Mouse (Mus musculus) hindbrain, embryonic 15.5 days (tissue): ENCODE data around the gene Ppfia4. TPM values are rescaled to one million over a fixed set of nuclear protein-coding genes. Genes with fewer than 3 reads are reported as not detected.

ENCODE experiments used
- ATAC-seq: fragments of 200-750 bp; cut with Nextera tagmentation; 2 replicates; pipeline ENCODE4 v1.8.0; 2017; ENCODE audit warnings: low read depth, moderate number of reproducible peaks, moderate TSS enrichment; ENCODE audit not compliant: low FRiP score
- H3K27ac ChIP-seq: fragments of 300-500 bp; sonication (generic); replicated peaks from 2 replicates; pipeline ENCODE4 v1.5.1; 2015; ENCODE audit warnings: mild to moderate bottlenecking, inconsistent platforms
- H3K27me3 ChIP-seq: fragments of 300-500 bp; sonication (generic); 2 replicates; pipeline ENCODE4 v1.6.1; 2015; ENCODE audit warnings: control low read depth, inconsistent platforms
- H3K36me3 ChIP-seq: fragments of 300-500 bp; sonication (generic); 2 replicates; pipeline ENCODE4 v1.6.1; 2015; ENCODE audit warnings: control low read depth, inconsistent platforms
- H3K4me1 ChIP-seq: fragments of 300-500 bp; sonication (generic); replicated peaks from 2 replicates; pipeline ENCODE4 v1.6.1; 2015; ENCODE audit warnings: control low read depth, inconsistent platforms
- H3K4me2 ChIP-seq: fragments of 300-500 bp; sonication (generic); 2 replicates; pipeline ENCODE4 v1.6.1; 2015; ENCODE audit warnings: moderate library complexity, mild to moderate bottlenecking, inconsistent platforms
- H3K4me3 ChIP-seq: fragments of 300-500 bp; sonication (generic); 2 replicates; pipeline ENCODE4 v1.5.1; 2015; ENCODE audit warnings: mild to moderate bottlenecking, inconsistent platforms
- H3K9ac ChIP-seq: fragments of 300-500 bp; sonication (generic); 2 replicates; pipeline ENCODE4 v1.6.1; 2015; ENCODE audit warnings: inconsistent platforms
- H3K9me3 ChIP-seq: fragments of 300-500 bp; sonication (generic); 2 replicates; pipeline ENCODE4 v1.6.1; 2016; ENCODE audit warnings: control low read depth, inconsistent platforms
- WGBS: fragments of 180-500 bp; shearing (Covaris S2); methylation state at CpG from one replicate; pipeline ENCODE4 v1.1.7; 2015; 5-methylcytosine and 5-hydroxymethylcytosine counted together
- polyA plus RNA-seq: library from polyadenylated mRNA; unstranded; fragments of >200 nt; fragmentation: Nextera tagmentation; extraction: Ambion mirVana; gene quantifications from 2 replicates; pipeline ENCODE4 v1.2.1, GENCODE M21; 2015

The Ppfia4 gene
- polyA plus RNA-seq, result 26.7 and 28.7 TPM in 2 replicates

DNA sequence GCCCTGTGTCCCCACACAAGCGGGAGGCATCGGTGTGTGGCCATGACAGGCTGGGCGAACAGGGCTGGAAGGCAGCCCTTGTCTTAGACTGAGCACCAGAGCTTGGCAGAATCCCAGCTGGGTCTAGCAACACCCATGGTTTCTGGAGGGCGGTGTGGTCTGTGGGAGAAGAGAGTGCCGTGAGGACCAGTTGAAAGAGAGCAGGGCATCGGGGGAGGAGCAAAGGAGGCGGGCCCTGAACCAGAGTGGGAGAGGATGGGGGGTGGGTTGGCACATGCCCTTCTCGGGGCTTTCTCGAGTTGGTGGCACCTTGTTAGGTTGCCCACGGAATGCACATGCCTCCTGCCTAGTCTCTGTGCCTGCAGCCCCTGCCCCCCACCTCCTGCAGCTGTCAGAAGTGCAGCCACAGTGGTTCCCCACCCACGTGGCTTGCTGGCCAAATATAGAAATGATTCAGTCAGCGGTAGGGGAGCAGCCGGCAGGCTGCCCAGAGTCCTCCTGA lies at the start of gene Ppfia4:
Ppfia4 (minus strand) TSS at position 159 of the 502 bp plus-strand sequence.
- Histone ChIP-seq H3K9ac (no peak within 1 kb of the TSS), H3K27me3 (no peaks in the 10 kb centered on the region), H3K4me2 (peak within 1 kb of the TSS; percentile 9; the same call in 1 of the 2 replicates), H3K4me3 (no peak within 1 kb of the TSS), H3K36me3 (no peaks in the 10 kb centered on the region), H3K4me1 (peaks cover 11% of the 10 kb centered on the region), H3K9me3 (no peaks in the 10 kb centered on the region), H3K27ac (no peak within 1 kb of the TSS)
- peak; percentile 60 for ATAC-seq
- 45% methylated on average over 13 of the region's 13 CpGs for WGBS

DNA sequence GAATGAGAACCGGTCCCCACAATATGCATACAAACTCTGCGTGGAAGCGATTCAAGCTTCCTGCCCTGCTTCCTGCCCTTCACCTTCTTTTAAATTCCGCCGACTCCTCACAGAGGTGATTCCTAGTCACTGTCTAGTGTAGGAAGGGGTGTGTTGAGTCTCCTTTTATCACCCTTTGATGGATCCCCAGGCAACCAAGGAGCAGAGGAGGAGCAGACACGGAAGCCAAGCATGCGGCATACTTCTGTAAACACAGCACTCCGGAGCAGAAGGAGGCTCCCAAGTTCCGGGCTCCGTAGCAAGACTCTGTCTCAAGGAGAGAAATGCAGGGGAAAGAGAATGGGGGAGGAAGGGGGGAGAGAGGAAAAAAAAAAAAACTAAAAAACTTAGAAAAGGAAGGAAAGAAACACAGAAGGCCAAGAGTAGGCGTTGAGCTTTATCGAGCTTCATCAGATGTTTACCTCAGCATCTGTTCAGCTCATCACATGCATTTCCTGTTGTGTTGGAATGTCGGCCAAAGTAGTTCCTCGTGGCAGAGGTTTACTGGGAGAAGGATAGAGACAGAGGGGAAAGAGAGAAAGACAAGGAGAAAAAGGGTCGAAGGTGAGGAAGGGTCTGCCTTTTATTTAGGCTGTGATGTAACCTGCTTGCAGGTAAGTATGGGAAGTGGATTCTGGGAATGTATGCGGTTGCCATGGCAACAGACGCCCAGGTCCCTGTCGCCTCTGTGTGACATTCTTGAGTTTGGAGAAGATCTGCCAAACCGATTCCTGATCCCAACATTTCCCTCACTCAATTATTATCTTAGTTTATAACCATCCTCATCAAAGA lies 49.3 kb upstream of the Ppfia4 start:
- Histone ChIP-seq H3K27me3 (no peaks in the 10 kb centered on the region), H3K36me3 (no peaks in the 10 kb centered on the region), H3K9me3 (no peaks in the 10 kb centered on the region), H3K4me3 (peak overlapping the region; percentile 35), H3K4me2 (peak overlapping the region; percentile 59), H3K27ac (no peak overlapping the region), H3K4me1 (0 out of 2 replicates have a peak, but pooled peaks cover 8% of the 10 kb centered on the region), H3K9ac (0 out of 2 replicates have a peak overlapping the region, but pooled peaks have one; percentile 20)
- ATAC-seq, result no peak
- WGBS, result 14% methylated on average over 19 of the region's 19 CpGs

DNA sequence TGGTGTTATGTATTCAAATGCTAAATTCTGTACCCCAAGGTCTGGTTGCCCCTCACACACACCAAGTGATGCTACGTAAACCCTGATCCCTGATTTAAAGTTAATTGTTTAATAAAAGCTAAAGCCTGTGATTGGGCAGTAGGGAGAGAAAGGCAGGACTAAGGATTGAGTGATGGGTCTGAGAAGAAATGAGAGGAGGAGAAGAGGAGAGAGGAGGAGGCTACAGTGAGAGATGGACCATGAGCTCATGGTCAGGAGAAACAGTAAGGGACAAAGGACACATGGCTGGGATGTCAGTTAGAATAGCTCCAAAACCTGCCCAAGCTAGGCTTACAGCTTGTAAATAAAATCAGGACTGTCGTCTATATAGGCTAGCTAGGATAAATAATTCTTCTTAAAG lies 48.3 kb upstream of the Ppfia4 start:
- Histone ChIP-seq H3K4me3 (no peak overlapping the region), H3K36me3 (no peaks in the 10 kb centered on the region), H3K27me3 (no peaks in the 10 kb centered on the region), H3K4me2 (peak overlapping the region; percentile 59; the same call in 1 of the 2 replicates), H3K27ac (no peak overlapping the region), H3K9me3 (no peaks in the 10 kb centered on the region), H3K9ac (no peak overlapping the region), H3K4me1 (0 out of 2 replicates have a peak, but pooled peaks cover 8% of the 10 kb centered on the region)
- ATAC-seq, result no peak
- WGBS, result 91% methylated on average over 2 of the region's 2 CpGs

DNA sequence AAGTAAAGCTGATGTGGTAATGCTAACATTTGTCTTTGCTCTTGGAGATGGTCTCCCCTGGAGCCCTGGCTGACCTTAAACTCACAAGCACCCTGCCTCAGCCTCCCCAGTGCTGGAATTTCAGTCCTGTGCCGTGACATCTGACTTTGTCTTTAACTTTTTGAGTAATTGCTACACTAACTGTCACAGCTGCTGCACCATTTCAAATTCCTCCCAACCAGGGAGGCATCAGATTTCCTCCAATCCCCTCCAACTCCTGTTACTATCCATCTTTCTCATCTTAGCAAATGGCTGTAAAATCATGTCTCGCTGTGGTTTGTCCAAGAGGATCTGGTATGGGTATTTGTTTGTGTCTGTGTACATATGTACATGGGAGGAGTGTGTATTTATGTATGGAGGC lies 41.4 kb upstream of the Ppfia4 start:
- no peaks in the 10 kb centered on the region for H3K9me3 ChIP-seq
- 76% methylated on average over 2 of the region's 2 CpGs for WGBS

DNA sequence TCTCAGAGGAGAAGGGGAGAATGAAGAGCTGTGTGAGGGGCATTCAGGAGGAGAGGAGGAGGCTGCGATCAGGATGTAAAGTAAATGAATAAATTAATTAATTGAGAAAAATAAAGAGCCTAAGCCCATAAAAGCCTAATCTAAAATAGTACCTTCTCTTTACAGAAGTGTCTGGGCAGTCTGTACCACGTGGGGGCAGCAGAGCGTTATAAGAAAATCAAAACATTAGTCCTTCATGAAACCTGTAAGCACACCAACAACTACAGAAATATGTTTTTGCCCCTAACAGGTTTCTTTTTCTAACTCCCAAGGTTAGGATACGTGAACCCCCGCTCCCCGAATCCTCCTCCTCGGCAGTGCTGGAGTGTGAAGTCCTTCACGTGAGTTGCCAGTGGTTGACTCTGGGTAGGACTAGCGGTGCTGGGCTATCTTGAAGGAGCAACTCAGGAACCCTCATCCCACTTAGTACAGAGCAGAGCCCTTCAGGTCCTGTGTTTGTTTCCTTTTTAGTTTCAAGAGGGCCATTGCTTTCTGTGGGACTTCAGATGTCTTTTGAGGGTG lies 36.1 kb upstream of the Ppfia4 start:
- H3K4me2 ChIP-seq, result no peak overlapping the region
- H3K36me3 ChIP-seq, result no peaks in the 10 kb centered on the region
- no peak overlapping the region for H3K27ac ChIP-seq
- ATAC-seq, result no peak
- H3K4me1 ChIP-seq, result no peaks in the 10 kb centered on the region
- no peaks in the 10 kb centered on the region for H3K27me3 ChIP-seq
- H3K9ac ChIP-seq, result no peak overlapping the region
- H3K9me3 ChIP-seq, result no peaks in the 10 kb centered on the region
- WGBS, result 60% methylated on average over 9 of the region's 9 CpGs
- no peak overlapping the region for H3K4me3 ChIP-seq

More for the DNA sequence above, 41.4 kb upstream of the Ppfia4 start:
- no peaks in the 10 kb centered on the region for H3K36me3 ChIP-seq
- ATAC-seq, result no peak
- no peak overlapping the region for H3K4me3 ChIP-seq
- H3K4me1 ChIP-seq, result no peaks in the 10 kb centered on the region
- no peak overlapping the region for H3K27ac ChIP-seq
- H3K4me2 ChIP-seq, result no peak overlapping the region
- no peak overlapping the region for H3K9ac ChIP-seq
- H3K27me3 ChIP-seq, result no peaks in the 10 kb centered on the region

DNA sequence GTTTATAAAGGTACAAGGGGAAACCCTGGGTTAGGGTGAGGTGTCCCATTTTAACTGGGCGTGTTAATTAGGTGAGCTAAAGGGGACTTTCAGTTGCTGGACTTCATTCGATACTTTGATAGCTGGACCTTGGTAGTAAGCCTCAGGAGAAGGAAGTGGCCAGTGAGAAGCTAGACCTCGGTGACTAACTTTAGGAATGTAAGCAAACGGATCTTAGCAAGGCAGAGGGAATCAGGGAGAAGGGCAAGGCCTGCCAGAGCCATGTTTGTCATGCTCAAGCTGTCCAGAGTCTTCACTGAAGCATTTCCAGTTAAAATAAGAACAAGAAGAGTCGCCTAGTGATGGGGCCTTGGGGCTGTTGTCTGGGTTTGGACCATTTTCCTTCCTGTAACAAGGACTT lies 32.8 kb upstream of the Ppfia4 start:
- H3K4me3 ChIP-seq, result no peak overlapping the region
- no peaks in the 10 kb centered on the region for H3K36me3 ChIP-seq
- no peaks in the 10 kb centered on the region for H3K27me3 ChIP-seq
- H3K9me3 ChIP-seq, result no peaks in the 10 kb centered on the region
- H3K27ac ChIP-seq, result no peak overlapping the region
- no peak overlapping the region for H3K9ac ChIP-seq
- H3K4me2 ChIP-seq, result no peak overlapping the region
- H3K4me1 ChIP-seq, result peaks cover 11% of the 10 kb centered on the region
- 69% methylated on average over 5 of the region's 5 CpGs for WGBS
- no peak for ATAC-seq

DNA sequence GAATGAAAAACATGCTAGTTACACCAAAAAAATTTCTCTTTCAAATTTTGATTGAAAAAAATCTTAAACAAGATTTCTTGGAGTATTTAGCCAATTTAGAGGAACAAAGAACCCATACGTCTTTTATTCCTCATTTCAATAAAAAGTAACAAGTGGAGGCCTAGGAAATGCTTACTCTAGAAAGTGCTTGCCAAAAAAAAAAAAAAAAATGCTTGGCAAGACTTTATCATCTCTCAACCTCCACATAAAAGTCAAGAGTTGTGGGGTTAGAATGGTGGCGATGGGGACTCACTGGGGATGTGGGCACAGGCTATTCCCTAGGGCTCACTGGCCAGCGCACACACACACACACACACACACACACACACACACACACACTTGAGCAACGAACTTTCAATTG lies 30.5 kb upstream of the Ppfia4 start:
- H3K4me1 ChIP-seq, result peaks cover 28% of the 10 kb centered on the region
- H3K4me2 ChIP-seq, result no peak overlapping the region
- ATAC-seq, result no peak
- WGBS, result 73% methylated on average over 4 of the region's 4 CpGs
- no peaks in the 10 kb centered on the region for H3K9me3 ChIP-seq
- peaks cover 10% of the 10 kb centered on the region for H3K36me3 ChIP-seq
- H3K27ac ChIP-seq, result no peak overlapping the region
- H3K4me3 ChIP-seq, result no peak overlapping the region
- H3K9ac ChIP-seq, result no peak overlapping the region
- H3K27me3 ChIP-seq, result no peaks in the 10 kb centered on the region

DNA sequence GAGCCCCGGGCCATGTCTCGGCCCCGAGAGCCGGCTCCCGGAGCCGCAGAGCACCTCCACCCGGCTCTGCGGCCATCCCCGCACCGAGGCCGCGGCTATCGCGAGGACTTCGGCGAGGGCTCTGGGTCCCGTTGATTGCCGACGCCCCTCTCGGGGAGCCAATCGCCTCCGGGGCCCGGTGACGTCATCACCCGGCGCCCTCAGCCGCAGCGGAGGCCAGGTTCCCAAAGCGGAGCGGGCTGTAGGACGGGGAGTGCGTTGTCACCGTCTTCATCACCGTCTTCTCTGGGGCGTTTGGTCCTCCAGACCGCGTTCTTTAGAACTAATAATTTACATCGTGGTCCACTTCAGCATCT lies 29.1 kb upstream of the Ppfia4 start, which contains the start of gene Tmem183a:
Tmem183a (minus strand) TSS at position 123 of the 356 bp plus-strand sequence.
- peak; percentile 97 for ATAC-seq
- WGBS, result under 1% methylated on average over 38 of the region's 38 CpGs
- peaks cover 18% of the 10 kb centered on the region for H3K36me3 ChIP-seq
- H3K4me2 ChIP-seq, result peak within 1 kb of the TSS; percentile 67
- peak within 1 kb of the TSS; percentile 86 for H3K9ac ChIP-seq
- no peaks in the 10 kb centered on the region for H3K27me3 ChIP-seq
- peaks cover 30% of the 10 kb centered on the region for H3K4me1 ChIP-seq
- H3K4me3 ChIP-seq, result peak within 1 kb of the TSS; percentile 75
- H3K27ac ChIP-seq, result peak within 1 kb of the TSS; percentile 85
- no peaks in the 10 kb centered on the region for H3K9me3 ChIP-seq

DNA sequence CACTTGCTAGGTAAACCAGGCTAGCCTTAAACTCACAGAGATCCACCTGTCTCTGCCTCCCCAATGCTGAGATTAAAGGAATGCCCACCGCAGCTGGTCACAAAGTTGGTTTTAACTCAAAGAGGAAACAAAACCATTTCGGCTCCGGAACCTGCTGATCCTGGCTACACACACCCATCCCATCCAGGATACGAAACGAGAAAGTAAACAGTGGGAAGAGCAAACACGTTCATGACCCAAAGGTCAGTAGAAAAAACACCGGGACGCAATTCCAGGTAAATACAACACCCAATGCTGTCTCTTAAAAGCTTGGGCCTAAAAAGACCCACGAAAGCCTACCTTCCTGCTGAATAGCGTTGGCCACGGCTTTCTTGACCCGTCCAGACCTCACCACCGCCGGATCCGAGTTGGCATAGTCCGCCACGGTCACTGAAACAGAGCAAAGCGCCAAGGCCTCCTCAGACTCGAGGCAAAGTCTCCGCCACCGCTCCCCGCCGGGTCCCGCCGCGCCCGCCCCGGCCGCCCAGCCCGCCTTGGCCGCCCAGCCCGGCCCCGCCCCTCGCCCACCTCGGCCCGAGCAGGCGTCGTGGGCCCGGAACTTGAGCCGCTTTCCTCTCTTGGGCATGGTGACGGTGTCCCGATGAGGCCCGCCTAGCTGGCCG lies 28.6 kb upstream of the Ppfia4 start:
- 2% methylated on average over 41 of the region's 44 CpGs for WGBS

DNA sequence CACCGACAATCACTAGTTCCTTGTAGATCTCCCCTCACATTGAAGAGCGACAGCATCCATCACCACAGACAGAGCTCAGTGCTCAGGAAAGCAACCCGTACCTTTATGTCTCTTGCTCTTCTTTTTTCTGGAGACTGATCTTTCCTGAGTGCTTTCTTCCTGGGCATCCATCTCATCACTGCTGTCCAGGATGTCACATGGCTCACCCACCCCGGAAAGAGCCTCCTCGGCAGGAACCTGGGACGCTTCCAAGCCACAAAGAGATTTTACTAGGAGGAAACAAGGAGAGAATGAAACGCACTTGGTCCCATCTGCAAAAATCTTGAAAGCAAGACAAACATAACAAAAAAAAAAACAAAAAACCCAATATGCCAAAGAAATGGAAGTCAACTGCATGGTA lies 27.9 kb upstream of the Ppfia4 start:
- Histone ChIP-seq H3K4me1 (peaks cover 30% of the 10 kb centered on the region), H3K9me3 (no peaks in the 10 kb centered on the region), H3K27me3 (no peaks in the 10 kb centered on the region), H3K27ac (no peak overlapping the region), H3K4me3 (peak overlapping the region; percentile 75), H3K9ac (peak overlapping the region; percentile 86), H3K4me2 (peak overlapping the region; percentile 67), H3K36me3 (peaks cover 26% of the 10 kb centered on the region)
- WGBS, result 82% methylated on average over 7 of the region's 7 CpGs
- no peak for ATAC-seq

More for the DNA sequence above, 28.6 kb upstream of the Ppfia4 start:
- H3K4me1 ChIP-seq, result peaks cover 30% of the 10 kb centered on the region
- peak overlapping the region; percentile 86 for H3K9ac ChIP-seq
- peak overlapping the region; percentile 85 for H3K27ac ChIP-seq
- ATAC-seq, result peak; percentile 85
- H3K36me3 ChIP-seq, result peaks cover 19% of the 10 kb centered on the region
- no peaks in the 10 kb centered on the region for H3K9me3 ChIP-seq
- peak overlapping the region; percentile 75 for H3K4me3 ChIP-seq
- H3K27me3 ChIP-seq, result no peaks in the 10 kb centered on the region
- H3K4me2 ChIP-seq, result peak overlapping the region; percentile 67

DNA sequence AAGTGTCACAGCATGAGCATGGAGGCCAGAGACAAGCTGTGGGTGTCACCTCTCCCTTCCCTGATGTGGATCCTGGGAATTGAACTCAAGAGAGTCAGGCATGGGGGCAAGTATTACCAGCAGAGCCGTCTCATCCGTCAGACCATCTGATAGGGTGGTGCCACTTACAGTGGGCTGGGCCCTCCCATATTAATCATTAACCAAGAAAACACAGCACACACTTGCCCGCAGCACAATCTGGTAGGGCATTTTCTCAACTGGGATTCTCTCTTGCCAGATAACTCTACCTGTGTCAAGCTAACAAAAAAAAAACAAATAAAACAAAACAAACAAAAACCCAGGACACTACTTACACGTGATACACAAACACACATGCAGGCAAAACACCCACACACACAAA lies 24.7 kb upstream of the Ppfia4 start:
- WGBS, result 66% methylated on average over 4 of the region's 4 CpGs
- no peak overlapping the region for H3K9ac ChIP-seq
- H3K27me3 ChIP-seq, result no peaks in the 10 kb centered on the region
- H3K4me2 ChIP-seq, result no peak overlapping the region
- peaks cover 29% of the 10 kb centered on the region for H3K4me1 ChIP-seq
- no peak for ATAC-seq
- peaks cover 57% of the 10 kb centered on the region for H3K36me3 ChIP-seq
- H3K27ac ChIP-seq, result no peak overlapping the region
- no peaks in the 10 kb centered on the region for H3K9me3 ChIP-seq
- no peak overlapping the region for H3K4me3 ChIP-seq

DNA sequence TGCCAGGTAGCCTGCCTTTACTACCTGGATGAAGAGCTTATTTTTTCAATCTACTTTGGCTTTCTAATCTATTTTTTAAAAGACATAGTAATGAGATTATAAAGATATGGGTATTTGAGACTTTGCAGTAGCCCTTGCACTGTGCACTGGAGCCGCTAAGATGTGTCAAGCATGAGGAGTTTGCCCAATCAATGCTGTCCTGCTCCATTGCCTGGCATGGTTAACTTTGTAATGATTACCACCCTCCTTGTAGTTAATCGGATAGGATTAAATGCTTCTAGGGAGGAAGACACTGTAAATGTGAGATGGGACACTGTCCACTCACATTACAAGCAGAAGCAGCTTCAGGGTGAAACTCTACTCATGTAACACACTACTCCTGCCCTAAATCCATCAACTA lies 20.6 kb upstream of the Ppfia4 start:
- peaks cover 3% of the 10 kb centered on the region; the same call in 1 of the 2 replicates for H3K4me1 ChIP-seq
- WGBS, result 96% methylated on average over 2 of the region's 2 CpGs
- no peak overlapping the region for H3K9ac ChIP-seq
- H3K27me3 ChIP-seq, result no peaks in the 10 kb centered on the region
- H3K36me3 ChIP-seq, result peaks cover 83% of the 10 kb centered on the region
- H3K4me3 ChIP-seq, result no peak overlapping the region
- H3K4me2 ChIP-seq, result no peak overlapping the region
- ATAC-seq, result no peak
- H3K27ac ChIP-seq, result no peak overlapping the region
- H3K9me3 ChIP-seq, result no peaks in the 10 kb centered on the region
